In the genomic region with DNA sequence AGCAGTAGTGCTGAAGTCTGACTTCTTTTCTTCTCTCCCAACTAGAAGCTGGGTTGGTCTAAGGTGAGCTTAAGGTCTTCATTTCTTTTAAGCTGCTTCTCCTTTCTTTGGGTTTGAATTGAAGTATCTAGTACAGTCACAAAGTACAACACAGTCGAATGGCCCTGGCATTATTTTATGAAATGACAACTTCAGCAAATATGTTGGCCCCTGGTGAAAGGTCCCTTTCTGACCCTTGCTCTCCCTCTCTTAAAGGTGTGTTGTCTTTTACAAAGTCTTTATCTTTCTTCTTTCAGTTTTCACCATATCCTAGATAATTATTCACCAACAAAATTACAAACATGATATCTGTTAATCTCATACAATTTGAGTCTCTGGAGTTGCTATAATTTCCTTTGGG, we compare ENCODE assay signal across 22 mouse cellular contexts.
"Had no signal": no experiment of that assay in that cellular context is flagged by ENCODE, and none has a peak within 500 bp of the region (broad histone marks: within the 10 kb centered on the region; RNA-seq: fewer than 3 reads in every experiment).

No protein-coding gene starts in this region.

- ATAC-seq: liver, postnatal 0 days; lung, postnatal 0 days; midbrain, embryonic 16.5 days had no signal

- H3K27me3 ChIP-seq: lung, embryonic 15.5 days; midbrain, embryonic 12.5 days; neural tube, embryonic 13.5 days; neural tube, embryonic 15.5 days; stomach, embryonic 15.5 days had no signal

- H3K36me3 ChIP-seq: lung, embryonic 15.5 days; midbrain, embryonic 10.5 days; midbrain, embryonic 12.5 days; neural tube, embryonic 13.5 days; neural tube, embryonic 15.5 days; stomach, embryonic 15.5 days had no signal

- H3K4me1 ChIP-seq: lung, embryonic 15.5 days; midbrain, embryonic 10.5 days; midbrain, embryonic 12.5 days; neural tube, embryonic 13.5 days; stomach, embryonic 15.5 days had no signal

- H3K4me3 ChIP-seq: lung, embryonic 15.5 days; midbrain, embryonic 10.5 days; midbrain, embryonic 12.5 days; myocyte; neural tube, embryonic 13.5 days; neural tube, embryonic 15.5 days; stomach, embryonic 15.5 days had no signal

- H3K9ac ChIP-seq: liver, postnatal 0 days; lung, embryonic 15.5 days; midbrain, embryonic 12.5 days; neural tube, embryonic 13.5 days; neural tube, embryonic 15.5 days; stomach, embryonic 15.5 days had no signal

- DNase-seq: liver, postnatal 0 days; lung, adult 2 months; lung, postnatal 14 days; lung, postnatal 36 days; midbrain, embryonic 14.5 days; retina, postnatal 1 day; right cerebral cortex, adult 18-20 months; right cerebral cortex, postnatal 25 days; right cerebral cortex, postnatal 4 days; thymus, adult 2 months; thymus, postnatal 25 days; thymus, postnatal 4 days had no signal

- H3K27ac ChIP-seq: lung, embryonic 15.5 days; midbrain, embryonic 10.5 days; midbrain, embryonic 12.5 days; neural tube, embryonic 13.5 days; neural tube, embryonic 15.5 days; stomach, embryonic 15.5 days; stomach, postnatal 0 days had no signal

- H3K4me2 ChIP-seq: lung, embryonic 15.5 days; midbrain, embryonic 12.5 days; neural tube, embryonic 13.5 days; neural tube, embryonic 15.5 days; stomach, embryonic 15.5 days had no signal

- H3K9me3 ChIP-seq: lung, embryonic 15.5 days; midbrain, embryonic 10.5 days; midbrain, embryonic 12.5 days; neural tube, embryonic 13.5 days; neural tube, embryonic 15.5 days; stomach, embryonic 15.5 days had no signal
